ENCODE assay signal across 7 mouse cellular contexts in genomic region chr6:39344020-39344419, GRCm38 (mm10). TPM values are rescaled to one million over a fixed set of nuclear protein-coding genes. Genes with fewer than 3 reads are reported as not detected.
A peak's percentile ranks its signal among the peaks of the same experiment; 100 is the strongest.
DNase-seq lines count a peak whose midpoint lies in the region; ATAC-seq lines count a peak whose summit lies in the region.

No protein-coding gene starts in this region.

- no peaks in the 10 kb centered on the region for H3K27me3 ChIP-seq in intestine, embryonic 15.5 days (replicated peaks)
- no peaks in the 10 kb centered on the region for H3K27me3 ChIP-seq in midbrain, embryonic 11.5 days (ENCODE audit: control insufficient read depth, insufficient read depth, low read length)

- 25% methylated on average over 12 of the region's 12 CpGs for WGBS in intestine, embryonic 15.5 days
- 25% methylated on average over 12 of the region's 12 CpGs for WGBS in midbrain, embryonic 11.5 days

- intact Hi-C loops in left cerebral cortex, postnatal 10 days (cut with DNase I), result loop anchor here (5.0 kb wide), 1 partner anchor 137 kb away; the partner anchor contains the start of gene Kdm7a

- peak; percentile 87 to 90 for DNase-seq in adrenal gland, adult 18-20 months (ENCODE audit: low spot score in 2 of 2)
- peak; percentile 88 for DNase-seq in embryo, embryonic 10.5 days (ENCODE audit: low spot score)
- peak; percentile 51 for DNase-seq in gastrocnemius, postnatal 25 days
- peak; percentile 49 to 82 for DNase-seq in left cerebral cortex, postnatal 10 days (ENCODE audit: extremely low spot score in 1 of 2, low spot score in 2 of 2)
- DNase-seq in midbrain, embryonic 11.5 days (ENCODE audit: low spot score, missing footprints), result peak; percentile 98
- peak; percentile 84 for DNase-seq in right cerebral cortex, postnatal 4 days

- no peaks in the 10 kb centered on the region for H3K4me1 ChIP-seq in intestine, embryonic 15.5 days (replicated peaks)
- peaks cover 39% of the 10 kb centered on the region for H3K4me1 ChIP-seq in midbrain, embryonic 11.5 days (ENCODE audit: control insufficient read depth, insufficient read depth, low read length)

- no peak overlapping the region for H3K9ac ChIP-seq in intestine, embryonic 15.5 days
- no peak overlapping the region for H3K9ac ChIP-seq in midbrain, embryonic 11.5 days (ENCODE audit: low read length)

- H3K9me3 ChIP-seq in intestine, embryonic 15.5 days, result no peaks in the 10 kb centered on the region
- H3K9me3 ChIP-seq in midbrain, embryonic 11.5 days (ENCODE audit: control insufficient read depth, low read length), result no peaks in the 10 kb centered on the region

- ATAC-seq in intestine, embryonic 15.5 days, result peak; percentile 80
- 0 out of 2 replicates have a peak, but pooled peaks have one; percentile 30 for ATAC-seq in midbrain, embryonic 11.5 days (ENCODE audit: low FRiP score)

- peaks cover 12% of the 10 kb centered on the region for H3K36me3 ChIP-seq in intestine, embryonic 15.5 days
- H3K36me3 ChIP-seq in midbrain, embryonic 11.5 days (ENCODE audit: control insufficient read depth, insufficient read depth, low read length), result peaks cover 5% of the 10 kb centered on the region; the same call in 1 of the 2 replicates

- no peak overlapping the region for H3K4me3 ChIP-seq in intestine, embryonic 15.5 days (replicated peaks)
- H3K4me3 ChIP-seq in midbrain, embryonic 11.5 days (ENCODE audit: low read depth, low read length), result no peak overlapping the region

- no peak overlapping the region for H3K4me2 ChIP-seq in intestine, embryonic 15.5 days (replicated peaks)
- no peak overlapping the region for H3K4me2 ChIP-seq in midbrain, embryonic 11.5 days

- no peak overlapping the region for H3K27ac ChIP-seq in intestine, embryonic 15.5 days
- H3K27ac ChIP-seq in midbrain, embryonic 11.5 days (ENCODE audit: low read depth, low read length), result no peak overlapping the region

RNA-seq across cellular contexts. Expression of gene Slc37a3, which starts 33.5 kb away (rescaled TPM):
- 10 to 100 TPM; 33.1 to 35.8 TPM for total RNA-seq in adrenal gland, adult 18-20 months (2021)
- total RNA-seq in gastrocnemius, postnatal 25 days (2021), result 10 to 100 TPM; 12.1 to 13.7 TPM
- polyA plus RNA-seq in intestine, embryonic 15.5 days (2015; fragmentation: Nextera tagmentation; extraction: Ambion mirVana), result 35.6 and 38.2 TPM in 2 replicates
- total RNA-seq in left cerebral cortex, postnatal 10 days (2021), result 10 to 100 TPM; 71.4 to 86.2 TPM
- 43.6 and 50.7 TPM in 2 replicates for polyA plus RNA-seq in midbrain, embryonic 11.5 days (2014; fragmentation: Nextera tagmentation; extraction: Ambion mirVana)

RNA-seq across cellular contexts. Expression of gene Rab19, which starts 37.0 kb away (rescaled TPM):
- total RNA-seq in adrenal gland, adult 18-20 months (2021), result not detected
- under 1 TPM in 1 of 2 experiments, not detected in 1; 0.21 TPM for total RNA-seq in gastrocnemius, postnatal 25 days (2021)
- polyA plus RNA-seq in intestine, embryonic 15.5 days (2015; fragmentation: Nextera tagmentation; extraction: Ambion mirVana), result 6.1 and 8.1 TPM in 2 replicates
- not detected for total RNA-seq in left cerebral cortex, postnatal 10 days (2021)
- polyA plus RNA-seq in midbrain, embryonic 11.5 days (2014; fragmentation: Nextera tagmentation; extraction: Ambion mirVana), result 0.23 and 0.30 TPM in 2 replicates
